Mouse (Mus musculus): ENCODE measurements around the gene Fgfr2.

GRCm38 (mm10) chr7:130782501-130783050 lies 2340.6 kb downstream of the Fgfr2 start:
- no peak for TF ChIP-seq CTCF (conservative IDR thresholded peaks at IDR 0.05; ENCODE audit: low read length)
- TF ChIP-seq POU5F1 (IDR thresholded peaks at IDR 0.05; ENCODE audit: borderline replicate concordance, low read length): no peak

Data from E14TG2a.4 (cell line).